Mouse (Mus musculus) CD4-positive, CD25-positive, alpha-beta regulatory T cell, adult 4 months (primary cell): Measurements from ENCODE around the gene Dph3. TPM values are rescaled to one million over a fixed set of nuclear protein-coding genes. Genes with fewer than 3 reads are reported as not detected.
A peak's percentile ranks its signal among the peaks of the same experiment; 100 is the strongest.

Experiments
- ATAC-seq: one replicate; pipeline ENCODE4 v1.8.0; 2017
- polyA plus RNA-seq, 2 experiments: library from polyadenylated mRNA; unstranded; fragments of 100-300 nt; shearing (Covaris generic); gene quantifications; one replicate each; pipeline ENCODE4 v1.2.1; 2017

Dph3 gene
- polyA plus RNA-seq, 2 experiments from 2014 or later, result 55.6 to 63.5 TPM

- peak; percentile 86 for ATAC-seq
Observed at GRCm38 (mm10) chr14:32084761-32085485, 606 bp downstream of the Dph3 start, which contains the start of gene Oxnad1. Oxnad1 (plus strand) TSS chr14:32085374.

DNA sequence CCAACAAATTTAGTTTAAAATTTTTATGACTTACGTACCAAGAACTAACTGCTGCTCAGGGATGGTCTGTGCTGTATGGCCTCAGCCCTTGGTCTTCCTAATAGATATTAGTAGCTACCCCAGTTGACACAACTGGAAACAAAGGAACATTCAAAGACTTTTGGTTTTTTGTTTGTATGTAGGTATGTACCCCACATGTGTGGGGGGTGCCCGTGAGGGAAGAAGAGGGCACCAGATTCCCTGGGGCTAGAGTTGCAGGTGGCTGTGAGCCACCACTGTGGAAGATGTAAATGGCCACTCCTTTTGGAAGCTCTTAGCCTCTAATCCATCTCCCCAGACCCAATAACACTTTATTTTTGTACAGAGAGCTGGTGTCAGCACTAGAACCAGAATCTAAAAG is 2.1 kb downstream of the Dph3 start:
- no peak for ATAC-seq

- no peak for ATAC-seq
Observed at GRCm38 (mm10) chr14:32082891-32083290, 2.6 kb downstream of the Dph3 start.

GRCm38 (mm10) chr14:32081026-32081425 is 4.5 kb downstream of the Dph3 start:
- ATAC-seq, result no peak

GRCm38 (mm10) chr14:32076896-32077575 is 8.5 kb downstream of the Dph3 start:
- ATAC-seq, result peak; percentile 62

- ATAC-seq, result no peak
Observed at GRCm38 (mm10) chr14:32073901-32074300, 11.6 kb downstream of the Dph3 start.

- no peak for ATAC-seq
Observed at GRCm38 (mm10) chr14:32073211-32073685, 12.3 kb downstream of the Dph3 start.

- ATAC-seq, result no peak
Observed at GRCm38 (mm10) chr14:32072807-32073206, 12.7 kb downstream of the Dph3 start.

- ATAC-seq, result no peak
Observed at GRCm38 (mm10) chr14:32061398-32061797, 24.1 kb downstream of the Dph3 start.

DNA sequence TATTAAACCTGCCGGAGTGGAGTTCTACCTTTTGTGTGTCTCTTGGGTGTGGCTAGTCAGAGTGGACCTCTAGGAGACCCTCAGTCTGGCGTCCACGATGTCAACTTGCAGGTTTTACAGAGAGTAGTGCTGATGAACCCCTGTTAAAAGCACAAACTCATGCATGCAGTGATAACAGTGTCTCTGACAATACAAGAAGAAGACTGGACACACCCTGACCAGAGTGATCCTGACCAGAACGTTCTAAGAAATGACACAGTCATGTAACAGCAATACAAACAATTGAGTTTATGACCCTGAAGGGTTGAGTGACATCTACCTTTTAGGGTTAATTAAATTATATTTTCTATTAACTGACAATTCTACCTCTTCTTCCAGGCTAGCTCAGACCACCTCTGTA is 27.9 kb downstream of the Dph3 start:
- no peak for ATAC-seq

GRCm38 (mm10) chr14:32056675-32057074 is 28.9 kb downstream of the Dph3 start:
- no peak for ATAC-seq

DNA sequence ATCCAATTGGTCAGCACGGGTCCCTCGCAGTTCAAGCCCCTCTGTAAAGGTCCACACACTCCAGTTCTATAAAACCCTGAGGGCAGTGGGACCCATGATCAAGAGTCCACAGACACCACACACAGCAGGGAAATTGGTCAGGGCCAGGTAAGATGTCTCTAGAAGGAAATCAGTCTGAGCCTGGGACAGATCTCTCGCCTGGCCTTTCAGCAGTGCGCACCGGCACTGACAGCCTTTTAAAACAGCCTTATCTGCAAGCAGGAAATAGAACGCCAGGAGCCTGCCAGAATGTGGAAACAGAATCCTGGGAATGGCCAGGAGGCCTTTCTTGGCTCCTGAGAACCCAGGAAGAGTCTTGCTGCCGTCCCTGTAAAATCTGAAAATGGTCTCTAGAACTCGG is 29.7 kb downstream of the Dph3 start:
- ATAC-seq, result no peak

GRCm38 (mm10) chr14:32054788-32055187 is 30.7 kb downstream of the Dph3 start:
- no peak for ATAC-seq

- no peak for ATAC-seq
Observed at GRCm38 (mm10) chr14:32053895-32054294, 31.6 kb downstream of the Dph3 start.

GRCm38 (mm10) chr14:32050171-32050570 is 35.4 kb downstream of the Dph3 start:
- ATAC-seq, result no peak

DNA sequence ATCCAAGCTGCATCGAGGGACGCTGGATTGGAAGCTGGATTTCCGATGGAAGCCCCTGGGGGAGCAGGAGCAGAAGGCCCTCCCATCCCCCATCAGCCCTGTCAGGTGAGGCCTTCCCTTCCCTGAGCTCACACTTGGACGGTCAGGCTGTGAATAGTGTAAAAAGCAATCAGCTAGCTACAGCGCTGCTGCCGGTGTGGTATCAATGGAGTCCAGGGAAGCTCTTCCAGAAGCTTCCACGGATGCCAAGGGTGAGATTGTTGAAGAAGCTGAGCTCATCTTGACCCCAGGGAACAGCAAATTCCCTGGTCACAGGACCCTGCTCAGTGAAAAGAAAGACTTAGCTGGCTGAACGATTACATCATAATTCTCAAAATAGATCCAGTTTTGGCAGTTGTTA is 39.2 kb downstream of the Dph3 start:
- ATAC-seq, result no peak

- ATAC-seq, result no peak
Observed at GRCm38 (mm10) chr14:32042108-32042507, 43.4 kb downstream of the Dph3 start.

DNA sequence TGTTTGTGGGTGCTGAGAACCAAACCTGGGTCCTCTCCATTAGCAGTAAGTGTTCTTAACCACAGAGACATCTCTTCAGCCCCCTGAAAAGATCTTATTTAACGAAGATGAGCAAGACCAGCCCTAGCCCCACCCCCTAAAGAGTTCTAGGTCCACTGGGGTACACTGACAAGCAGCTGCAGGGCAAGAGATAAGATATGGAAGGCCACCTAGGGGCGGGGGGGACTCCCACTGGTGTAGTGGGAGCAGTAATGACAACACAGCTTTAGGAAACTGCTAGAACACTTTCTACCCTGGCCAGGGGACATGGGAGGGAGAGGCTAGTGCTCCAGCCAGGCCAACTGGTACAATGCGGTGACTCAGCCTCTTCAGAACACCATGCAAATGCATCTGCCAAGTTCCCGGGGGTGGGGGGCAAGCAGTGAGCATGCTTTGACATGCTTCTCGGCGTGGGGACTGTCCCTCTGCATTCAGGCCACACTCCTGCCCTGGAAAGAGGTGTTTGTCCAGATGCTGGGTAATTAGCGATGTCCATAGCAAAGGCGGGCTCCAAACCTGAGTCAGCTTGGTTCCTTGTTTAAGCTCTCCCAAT is 47.8 kb downstream of the Dph3 start:
- no peak for ATAC-seq

- no peak for ATAC-seq
Observed at GRCm38 (mm10) chr14:32036482-32036881, 49.0 kb downstream of the Dph3 start.

- ATAC-seq, result no peak
Observed at GRCm38 (mm10) chr14:32032522-32032921, 53.0 kb downstream of the Dph3 start.
